Mouse (Mus musculus): ENCODE data around the gene Slc39a11. TPM values are rescaled to one million over a fixed set of nuclear protein-coding genes. Genes with fewer than 3 reads are reported as not detected.

Slc39a11 gene
- polyA plus RNA-seq, 1 experiment from 2014 or later, result 12.5 TPM

DNA sequence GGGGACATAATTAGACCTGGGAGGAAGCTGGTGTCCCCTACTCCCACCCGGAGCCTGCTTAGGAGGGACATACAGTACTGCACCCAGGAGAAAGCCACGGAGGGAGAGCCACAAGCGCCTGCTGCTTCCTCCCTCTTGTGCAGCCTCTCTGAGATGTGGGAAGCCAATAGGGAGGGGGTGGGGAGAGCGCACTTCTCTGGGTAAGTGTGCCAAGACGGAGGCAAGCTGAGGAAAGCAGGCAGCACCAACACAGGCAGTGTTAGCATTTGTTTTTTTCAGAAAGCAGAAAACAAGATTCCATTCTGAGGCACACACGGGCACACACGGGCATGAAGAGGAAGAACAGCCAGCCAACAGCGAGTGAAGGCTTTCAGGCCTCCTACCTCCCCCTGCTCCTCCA is 129.5 kb downstream of the Slc39a11 start:
- 71% methylated on average over 8 of the region's 8 CpGs for WGBS
- no peaks in the 10 kb centered on the region for H3K4me1 ChIP-seq (ENCODE audit: control insufficient read depth, insufficient read depth, low read length)
- H3K27ac ChIP-seq (replicated peaks; ENCODE audit: low read depth, low read length), result no peak overlapping the region
- H3K36me3 ChIP-seq (replicated peaks; ENCODE audit: control insufficient read depth, insufficient read depth, low read depth, low read length), result no peaks in the 10 kb centered on the region
- H3K9me3 ChIP-seq (replicated peaks; ENCODE audit: control insufficient read depth, low read length), result no peaks in the 10 kb centered on the region
- no peak for ATAC-seq (replicated peaks; ENCODE audit: insufficient number of reproducible peaks, low FRiP score, low TSS enrichment, low read depth)
- no peak overlapping the region for H3K9ac ChIP-seq (replicated peaks; ENCODE audit: low read length)
- no peaks in the 10 kb centered on the region for H3K27me3 ChIP-seq (ENCODE audit: control insufficient read depth, insufficient read depth, low read length)
- no peak for DNase-seq (ENCODE audit: low spot score)
- H3K4me2 ChIP-seq (ENCODE audit: low read depth, low read length), result no peak overlapping the region
- no peak overlapping the region for H3K4me3 ChIP-seq (ENCODE audit: low read depth, low read length)

GRCm38 (mm10) chr11:113519973-113520372 is 129.9 kb downstream of the Slc39a11 start:
- WGBS, result 80% methylated on average over 7 of the region's 7 CpGs
- Histone ChIP-seq H3K4me3 (ENCODE audit: low read depth, low read length) (no peak overlapping the region), H3K4me2 (ENCODE audit: low read depth, low read length) (no peak overlapping the region), H3K9me3 (replicated peaks; ENCODE audit: control insufficient read depth, low read length) (no peaks in the 10 kb centered on the region), H3K4me1 (ENCODE audit: control insufficient read depth, insufficient read depth, low read length) (no peaks in the 10 kb centered on the region), H3K27ac (replicated peaks; ENCODE audit: low read depth, low read length) (no peak overlapping the region), H3K9ac (replicated peaks; ENCODE audit: low read length) (no peak overlapping the region), H3K27me3 (ENCODE audit: control insufficient read depth, insufficient read depth, low read length) (no peaks in the 10 kb centered on the region), H3K36me3 (replicated peaks; ENCODE audit: control insufficient read depth, insufficient read depth, low read depth, low read length) (no peaks in the 10 kb centered on the region)
- DNase-seq (ENCODE audit: low spot score) (no peak), ATAC-seq (replicated peaks; ENCODE audit: insufficient number of reproducible peaks, low FRiP score, low TSS enrichment, low read depth) (no peak)

- no peak overlapping the region for H3K9ac ChIP-seq (replicated peaks; ENCODE audit: low read length)
- WGBS, result 75% methylated on average over 7 of the region's 7 CpGs
- no peaks in the 10 kb centered on the region for H3K9me3 ChIP-seq (replicated peaks; ENCODE audit: control insufficient read depth, low read length)
- no peak overlapping the region for H3K4me3 ChIP-seq (ENCODE audit: low read depth, low read length)
- no peak overlapping the region for H3K27ac ChIP-seq (replicated peaks; ENCODE audit: low read depth, low read length)
- no peaks in the 10 kb centered on the region for H3K4me1 ChIP-seq (ENCODE audit: control insufficient read depth, insufficient read depth, low read length)
- DNase-seq (ENCODE audit: low spot score) (no peak), ATAC-seq (replicated peaks; ENCODE audit: insufficient number of reproducible peaks, low FRiP score, low TSS enrichment, low read depth) (no peak)
- H3K4me2 ChIP-seq (ENCODE audit: low read depth, low read length), result no peak overlapping the region
- no peaks in the 10 kb centered on the region for H3K36me3 ChIP-seq (replicated peaks; ENCODE audit: control insufficient read depth, insufficient read depth, low read depth, low read length)
- H3K27me3 ChIP-seq (ENCODE audit: control insufficient read depth, insufficient read depth, low read length), result no peaks in the 10 kb centered on the region
Observed at GRCm38 (mm10) chr11:113518176-113518575, 131.7 kb downstream of the Slc39a11 start.

DNA sequence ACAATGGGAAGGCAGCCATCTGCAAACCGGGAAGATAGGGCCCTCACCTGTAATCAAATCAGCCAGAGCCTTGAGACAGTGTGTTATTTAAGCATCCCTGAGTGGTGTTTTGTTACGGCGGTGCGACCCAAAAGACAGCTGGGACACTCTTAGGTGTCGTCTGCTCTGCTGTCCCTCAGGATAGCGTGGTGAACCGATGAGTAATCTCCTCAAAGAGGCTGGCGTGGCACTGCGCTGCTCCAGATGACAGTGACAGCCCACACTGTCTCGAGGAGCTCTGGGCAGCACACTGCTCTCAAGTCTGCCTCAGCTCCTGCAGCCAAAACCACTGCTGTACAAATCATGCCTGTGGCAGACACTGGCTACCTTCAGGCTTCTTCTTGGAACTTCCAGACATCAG is 133.7 kb downstream of the Slc39a11 start:
- no peaks in the 10 kb centered on the region for H3K27me3 ChIP-seq (ENCODE audit: control insufficient read depth, insufficient read depth, low read length)
- H3K36me3 ChIP-seq (replicated peaks; ENCODE audit: control insufficient read depth, insufficient read depth, low read depth, low read length), result no peaks in the 10 kb centered on the region
- DNase-seq (ENCODE audit: low spot score), result no peak

GRCm38 (mm10) chr11:113512976-113513375 is 136.9 kb downstream of the Slc39a11 start:
- Histone ChIP-seq H3K9me3 (replicated peaks; ENCODE audit: control insufficient read depth, low read length) (no peaks in the 10 kb centered on the region), H3K27ac (replicated peaks; ENCODE audit: low read depth, low read length) (no peak overlapping the region), H3K4me2 (ENCODE audit: low read depth, low read length) (no peak overlapping the region), H3K27me3 (ENCODE audit: control insufficient read depth, insufficient read depth, low read length) (no peaks in the 10 kb centered on the region), H3K4me1 (ENCODE audit: control insufficient read depth, insufficient read depth, low read length) (no peaks in the 10 kb centered on the region), H3K4me3 (ENCODE audit: low read depth, low read length) (no peak overlapping the region), H3K9ac (replicated peaks; ENCODE audit: low read length) (no peak overlapping the region), H3K36me3 (replicated peaks; ENCODE audit: control insufficient read depth, insufficient read depth, low read depth, low read length) (no peaks in the 10 kb centered on the region)
- WGBS, result 75% methylated on average over 10 of the region's 10 CpGs
- DNase-seq (ENCODE audit: low spot score) (no peak), ATAC-seq (replicated peaks; ENCODE audit: insufficient number of reproducible peaks, low FRiP score, low TSS enrichment, low read depth) (no peak)

More for the DNA sequence above, 133.7 kb downstream of the Slc39a11 start:
- 71% methylated on average over 10 of the region's 10 CpGs for WGBS
- no peaks in the 10 kb centered on the region for H3K9me3 ChIP-seq (replicated peaks; ENCODE audit: control insufficient read depth, low read length)
- H3K27ac ChIP-seq (replicated peaks; ENCODE audit: low read depth, low read length), result no peak overlapping the region
- no peak overlapping the region for H3K9ac ChIP-seq (replicated peaks; ENCODE audit: low read length)
- H3K4me1 ChIP-seq (ENCODE audit: control insufficient read depth, insufficient read depth, low read length), result no peaks in the 10 kb centered on the region
- no peak overlapping the region for H3K4me2 ChIP-seq (ENCODE audit: low read depth, low read length)
- ATAC-seq (replicated peaks; ENCODE audit: insufficient number of reproducible peaks, low FRiP score, low TSS enrichment, low read depth), result no peak
- no peak overlapping the region for H3K4me3 ChIP-seq (ENCODE audit: low read depth, low read length)

GRCm38 (mm10) chr11:113512150-113512549 is 137.7 kb downstream of the Slc39a11 start:
- H3K27me3 ChIP-seq (ENCODE audit: control insufficient read depth, insufficient read depth, low read length), result no peaks in the 10 kb centered on the region
- H3K36me3 ChIP-seq (replicated peaks; ENCODE audit: control insufficient read depth, insufficient read depth, low read depth, low read length), result no peaks in the 10 kb centered on the region
- DNase-seq (ENCODE audit: low spot score), result no peak
- no peak overlapping the region for H3K4me3 ChIP-seq (ENCODE audit: low read depth, low read length)
- ATAC-seq (replicated peaks; ENCODE audit: insufficient number of reproducible peaks, low FRiP score, low TSS enrichment, low read depth), result no peak
- H3K9ac ChIP-seq (replicated peaks; ENCODE audit: low read length), result no peak overlapping the region
- H3K27ac ChIP-seq (replicated peaks; ENCODE audit: low read depth, low read length), result no peak overlapping the region
- no peak overlapping the region for H3K4me2 ChIP-seq (ENCODE audit: low read depth, low read length)
- H3K4me1 ChIP-seq (ENCODE audit: control insufficient read depth, insufficient read depth, low read length), result no peaks in the 10 kb centered on the region
- H3K9me3 ChIP-seq (replicated peaks; ENCODE audit: control insufficient read depth, low read length), result no peaks in the 10 kb centered on the region
- 92% methylated on average over 7 of the region's 7 CpGs for WGBS

DNA sequence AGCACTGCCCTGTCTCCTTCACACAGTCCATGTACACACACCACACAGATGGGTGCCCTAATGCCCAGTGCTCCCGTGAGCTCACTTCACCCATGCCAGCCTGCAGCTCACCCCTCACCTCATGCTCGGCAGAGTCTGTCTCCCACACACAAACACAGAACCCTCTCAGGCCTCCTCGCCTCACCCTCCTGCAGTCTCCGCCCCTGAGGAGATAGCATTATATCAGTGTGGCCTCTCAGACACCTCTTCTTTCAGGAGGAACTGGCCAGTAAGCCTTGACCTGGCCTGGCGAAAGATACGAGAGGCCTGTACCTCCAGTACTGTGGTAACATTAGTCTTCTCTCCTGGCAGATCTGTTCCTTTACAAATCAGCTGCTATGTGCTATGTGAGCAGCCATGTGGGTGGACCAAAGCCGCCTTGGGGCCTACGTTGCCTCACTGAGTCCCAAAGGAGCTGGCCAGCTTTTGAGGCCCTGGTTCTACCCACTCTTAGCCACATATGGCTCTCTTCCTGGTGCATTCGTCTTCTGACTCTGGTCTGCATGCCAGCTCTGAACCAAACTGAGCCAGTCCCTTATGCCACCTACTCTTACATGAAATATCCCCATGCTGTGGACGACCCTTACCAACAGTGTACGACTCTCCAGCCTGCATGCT is 138.8 kb downstream of the Slc39a11 start:
- DNase-seq (ENCODE audit: low spot score), result no peak
- ATAC-seq (replicated peaks; ENCODE audit: insufficient number of reproducible peaks, low FRiP score, low TSS enrichment, low read depth), result no peak
- H3K27ac ChIP-seq (replicated peaks; ENCODE audit: low read depth, low read length), result no peak overlapping the region

DNA sequence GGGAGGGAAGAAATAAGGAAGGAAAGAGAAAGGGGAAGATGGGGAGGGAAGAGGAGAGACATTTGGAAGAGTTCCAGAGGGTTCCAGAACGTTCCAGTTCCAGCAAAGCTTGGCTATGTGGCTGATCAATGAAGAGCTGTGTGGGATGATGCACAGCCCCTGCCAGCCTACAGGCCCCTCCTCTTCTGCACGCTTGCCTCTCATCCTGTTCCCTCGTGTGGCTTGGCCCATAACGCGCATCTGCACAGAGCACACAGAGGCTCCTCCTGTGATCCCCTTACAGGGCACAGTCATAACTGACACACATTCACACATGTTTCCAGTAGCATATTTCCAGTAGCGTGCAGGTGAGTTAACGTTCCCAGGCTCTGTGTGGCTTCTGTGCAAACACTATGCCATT is 139.6 kb downstream of the Slc39a11 start:
- Histone ChIP-seq H3K4me1 (ENCODE audit: control insufficient read depth, insufficient read depth, low read length) (no peaks in the 10 kb centered on the region), H3K36me3 (replicated peaks; ENCODE audit: control insufficient read depth, insufficient read depth, low read depth, low read length) (no peaks in the 10 kb centered on the region), H3K4me2 (ENCODE audit: low read depth, low read length) (no peak overlapping the region), H3K27ac (replicated peaks; ENCODE audit: low read depth, low read length) (no peak overlapping the region), H3K9me3 (replicated peaks; ENCODE audit: control insufficient read depth, low read length) (no peaks in the 10 kb centered on the region), H3K27me3 (ENCODE audit: control insufficient read depth, insufficient read depth, low read length) (no peaks in the 10 kb centered on the region), H3K4me3 (ENCODE audit: low read depth, low read length) (no peak overlapping the region), H3K9ac (replicated peaks; ENCODE audit: low read length) (no peak overlapping the region)
- DNase-seq (ENCODE audit: low spot score) (no peak), ATAC-seq (replicated peaks; ENCODE audit: insufficient number of reproducible peaks, low FRiP score, low TSS enrichment, low read depth) (no peak)
- WGBS, result 73% methylated on average over 7 of the region's 7 CpGs

More for the DNA sequence above, 138.8 kb downstream of the Slc39a11 start:
- WGBS, result 89% methylated on average over 11 of the region's 11 CpGs
- H3K4me1 ChIP-seq (ENCODE audit: control insufficient read depth, insufficient read depth, low read length), result no peaks in the 10 kb centered on the region
- no peaks in the 10 kb centered on the region for H3K36me3 ChIP-seq (replicated peaks; ENCODE audit: control insufficient read depth, insufficient read depth, low read depth, low read length)
- H3K9ac ChIP-seq (replicated peaks; ENCODE audit: low read length), result no peak overlapping the region
- no peaks in the 10 kb centered on the region for H3K9me3 ChIP-seq (replicated peaks; ENCODE audit: control insufficient read depth, low read length)
- no peak overlapping the region for H3K4me2 ChIP-seq (ENCODE audit: low read depth, low read length)
- no peak overlapping the region for H3K4me3 ChIP-seq (ENCODE audit: low read depth, low read length)
- H3K27me3 ChIP-seq (ENCODE audit: control insufficient read depth, insufficient read depth, low read length), result no peaks in the 10 kb centered on the region

Data from embryonic facial prominence, embryonic 11.5 days (tissue).